Mouse (Mus musculus) small intestine, adult 2 months (tissue): Measurements from ENCODE around the gene Atp8b4.

ENCODE experiments used
- CTCF ChIP-seq: fragments of 200-500 bp; IDR thresholded peaks from 2 replicates; pipeline ENCODE4 v1.5.1; 2012; ENCODE audit warnings: low read depth, mild to moderate bottlenecking, control low read depth, inconsistent platforms, low read length, moderate library complexity, mixed read lengths; ENCODE audit not compliant: insufficient replicate concordance, insufficient read length; ENCODE audit errors: extremely low read depth
- POLR2A ChIP-seq: fragments of 200-500 bp; IDR thresholded peaks from 2 replicates; pipeline ENCODE4 v1.6.1; 2012; ENCODE audit warnings: low read depth, mild to moderate bottlenecking, control low read depth, inconsistent platforms, low read length, moderate library complexity

GRCm38 (mm10) chr2:126467790-126468189, 32.7 kb downstream of the Atp8b4 start:
- TF ChIP-seq POLR2A (no peak), CTCF (no peak)
